Mouse (Mus musculus) heart, embryonic 12.5 days (tissue): ENCODE data around the gene Rnf215. TPM values are rescaled to one million over a fixed set of nuclear protein-coding genes. Genes with fewer than 3 reads are reported as not detected.
"Not testable (repeated sequence)": the region's sequence is repeated elsewhere in the genome, so short reads cannot be mapped to it uniquely, and the experiment has no call there.

Experiments used
- ATAC-seq: fragments of 200-750 bp; cut with Nextera tagmentation; 2 replicates; pipeline ENCODE4 v1.8.0; 2017; ENCODE audit warnings: moderate TSS enrichment, moderate library complexity; ENCODE audit not compliant: insufficient number of reproducible peaks, low FRiP score
- H3K27ac ChIP-seq: fragments of 300-500 bp; sonication (generic); 2 replicates; pipeline ENCODE4 v1.5.1; 2016; ENCODE audit warnings: mild to moderate bottlenecking, moderate library complexity; ENCODE audit not compliant: poor library complexity, severe bottlenecking
- H3K27me3 ChIP-seq: fragments of 300-500 bp; sonication (generic); replicated peaks from 2 replicates; pipeline ENCODE4 v1.6.1; 2016; ENCODE audit warnings: mild to moderate bottlenecking, moderate library complexity
- H3K36me3 ChIP-seq: fragments of 300-500 bp; sonication (generic); 2 replicates; pipeline ENCODE4 v1.6.1; 2016; ENCODE audit warnings: mild to moderate bottlenecking, moderate library complexity
- H3K4me1 ChIP-seq: fragments of 300-500 bp; sonication (generic); replicated peaks from 2 replicates; pipeline ENCODE4 v1.6.1; 2016; ENCODE audit warnings: mild to moderate bottlenecking
- H3K4me2 ChIP-seq: fragments of 300-500 bp; sonication (generic); 2 replicates; pipeline ENCODE4 v1.6.1; 2016; ENCODE audit warnings: mild to moderate bottlenecking, moderate library complexity
- H3K4me3 ChIP-seq: fragments of 300-500 bp; sonication (generic); 2 replicates; pipeline ENCODE4 v1.5.1; 2016; ENCODE audit warnings: mild to moderate bottlenecking
- H3K9ac ChIP-seq: fragments of 300-500 bp; sonication (generic); 2 replicates; pipeline ENCODE4 v1.6.1; 2016; ENCODE audit warnings: mild to moderate bottlenecking, moderate library complexity
- H3K9me3 ChIP-seq: fragments of 300-500 bp; sonication (generic); replicated peaks from 2 replicates; pipeline ENCODE4 v1.6.1; 2016; ENCODE audit warnings: mild to moderate bottlenecking, moderate library complexity
- WGBS: fragments of 180-500 bp; shearing (Covaris S2); methylation state at CpG from one replicate; pipeline ENCODE4 v1.1.7; 2016; 5-methylcytosine and 5-hydroxymethylcytosine counted together
- polyA plus RNA-seq: library from polyadenylated mRNA; unstranded; fragments of >200 nt; fragmentation: Nextera tagmentation; extraction: Ambion mirVana; gene quantifications from 2 replicates; pipeline ENCODE4 v1.2.1, GENCODE M21; 2016

Gene Rnf215
- polyA plus RNA-seq, 1 experiment from 2014 or later = 22.0 TPM

- H3K36me3 ChIP-seq = peaks cover 99% of the 10 kb centered on the region
- no peaks in the 10 kb centered on the region for H3K27me3 ChIP-seq
- no peak overlapping the region for H3K4me3 ChIP-seq
- no peak overlapping the region for H3K4me2 ChIP-seq
- H3K4me1 ChIP-seq = peaks cover 10% of the 10 kb centered on the region
- H3K9ac ChIP-seq = no peak overlapping the region
- H3K9me3 ChIP-seq = no peaks in the 10 kb centered on the region
- 46% methylated on average over 4 of the region's 4 CpGs for WGBS
- ATAC-seq = no peak
- H3K27ac ChIP-seq = no peak overlapping the region
Measured at GRCm38 (mm10) chr11:4177716-4178115, 42.7 kb downstream of the Rnf215 start.

GRCm38 (mm10) chr11:4182061-4182460 lies 47.1 kb downstream of the Rnf215 start:
- WGBS = 23% methylated on average over 1 of the region's 1 CpGs
- no peak for ATAC-seq
- no peaks in the 10 kb centered on the region for H3K27me3 ChIP-seq
- H3K27ac ChIP-seq = no peak overlapping the region
- H3K9ac ChIP-seq = no peak overlapping the region
- peaks cover 60% of the 10 kb centered on the region for H3K36me3 ChIP-seq
- no peak overlapping the region for H3K4me3 ChIP-seq
- no peak overlapping the region for H3K4me2 ChIP-seq
- H3K4me1 ChIP-seq = peaks cover 13% of the 10 kb centered on the region
- H3K9me3 ChIP-seq = no peaks in the 10 kb centered on the region

- H3K36me3 ChIP-seq = peaks cover 46% of the 10 kb centered on the region
Measured at GRCm38 (mm10) chr11:4183511-4183910, 48.5 kb downstream of the Rnf215 start.

GRCm38 (mm10) chr11:4184251-4184952 lies 49.4 kb downstream of the Rnf215 start:
- H3K4me1 ChIP-seq = peaks cover 14% of the 10 kb centered on the region
- 62% methylated on average over 4 of the region's 4 CpGs for WGBS

More at GRCm38 (mm10) chr11:4183511-4183910, 48.5 kb downstream of the Rnf215 start:
- Histone ChIP-seq H3K27me3 (no peaks in the 10 kb centered on the region), H3K4me3 (no peak overlapping the region), H3K4me1 (peaks cover 14% of the 10 kb centered on the region), H3K9ac (no peak overlapping the region), H3K27ac (no peak overlapping the region), H3K4me2 (no peak overlapping the region), H3K9me3 (no peaks in the 10 kb centered on the region)
- ATAC-seq = no peak

GRCm38 (mm10) chr11:4185480-4185879 lies 50.5 kb downstream of the Rnf215 start:
- ATAC-seq, H3K9me3 ChIP-seq: not testable (repeated sequence)
- WGBS = 83% methylated on average over 6 of the region's 6 CpGs

More at GRCm38 (mm10) chr11:4184251-4184952, 49.4 kb downstream of the Rnf215 start:
- no peak overlapping the region for H3K27ac ChIP-seq
- ATAC-seq = no peak
- no peaks in the 10 kb centered on the region for H3K9me3 ChIP-seq
- no peak overlapping the region for H3K4me3 ChIP-seq
- H3K9ac ChIP-seq = no peak overlapping the region
- no peak overlapping the region for H3K4me2 ChIP-seq
- H3K36me3 ChIP-seq = peaks cover 37% of the 10 kb centered on the region
- no peaks in the 10 kb centered on the region for H3K27me3 ChIP-seq

GRCm38 (mm10) chr11:4186486-4187317 lies 51.7 kb downstream of the Rnf215 start, which contains the start of gene Tbc1d10a:
TSS of gene Tbc1d10a (plus strand) at chr11:4186789.
- peaks cover 28% of the 10 kb centered on the region for H3K4me1 ChIP-seq
- peak within 1 kb of the TSS; percentile 97 for H3K4me2 ChIP-seq
- H3K27me3 ChIP-seq = no peaks in the 10 kb centered on the region
- no peaks in the 10 kb centered on the region for H3K9me3 ChIP-seq
- H3K36me3 ChIP-seq = peaks cover 14% of the 10 kb centered on the region
- H3K27ac ChIP-seq = no peak within 1 kb of the TSS; the same call in 1 of the 2 replicates
- ATAC-seq = peak; percentile 100
- H3K4me3 ChIP-seq = peak within 1 kb of the TSS; percentile 82
- H3K9ac ChIP-seq = peak within 1 kb of the TSS; percentile 96
- 0% methylated on average over 71 of the region's 71 CpGs for WGBS

More at GRCm38 (mm10) chr11:4185480-4185879, 50.5 kb downstream of the Rnf215 start:
- H3K27ac ChIP-seq, H3K9ac ChIP-seq, H3K27me3 ChIP-seq, H3K4me2 ChIP-seq, H3K4me3 ChIP-seq: not testable (repeated sequence)
- Histone ChIP-seq H3K4me1 (peaks cover 17% of the 10 kb centered on the region), H3K36me3 (peaks cover 26% of the 10 kb centered on the region)

GRCm38 (mm10) chr11:4187318-4187700 lies 52.3 kb downstream of the Rnf215 start:
- peaks cover 8% of the 10 kb centered on the region; the same call in 1 of the 2 replicates for H3K36me3 ChIP-seq
- peak overlapping the region; percentile 97 for H3K4me2 ChIP-seq
- H3K4me3 ChIP-seq = peak overlapping the region; percentile 82
- ATAC-seq = no peak
- H3K27ac ChIP-seq = no peak overlapping the region
- H3K9ac ChIP-seq = peak overlapping the region; percentile 96
- 12% methylated on average over 9 of the region's 9 CpGs for WGBS
- peaks cover 33% of the 10 kb centered on the region for H3K4me1 ChIP-seq
- no peaks in the 10 kb centered on the region for H3K9me3 ChIP-seq
- H3K27me3 ChIP-seq = no peaks in the 10 kb centered on the region

GRCm38 (mm10) chr11:4189182-4189581 lies 54.2 kb downstream of the Rnf215 start:
- no peak for ATAC-seq
- 80% methylated on average over 6 of the region's 6 CpGs for WGBS
- Histone ChIP-seq H3K4me3 (no peak overlapping the region), H3K9me3 (no peaks in the 10 kb centered on the region), H3K27me3 (no peaks in the 10 kb centered on the region), H3K4me1 (peaks cover 33% of the 10 kb centered on the region), H3K36me3 (no peaks in the 10 kb centered on the region), H3K27ac (no peak overlapping the region), H3K4me2 (no peak overlapping the region), H3K9ac (no peak overlapping the region)

GRCm38 (mm10) chr11:4190677-4191076 lies 55.7 kb downstream of the Rnf215 start:
- no peak overlapping the region for H3K9ac ChIP-seq
- no peak for ATAC-seq

More at GRCm38 (mm10) chr11:4190677-4191076, 55.7 kb downstream of the Rnf215 start:
- Histone ChIP-seq H3K36me3 (no peaks in the 10 kb centered on the region), H3K9me3 (no peaks in the 10 kb centered on the region), H3K27ac (no peak overlapping the region), H3K4me1 (peaks cover 33% of the 10 kb centered on the region), H3K27me3 (no peaks in the 10 kb centered on the region), H3K4me2 (no peak overlapping the region), H3K4me3 (no peak overlapping the region)
- WGBS = 78% methylated on average over 3 of the region's 3 CpGs
